Mouse (Mus musculus) lung, adult 2 months (tissue): ENCODE measurements at regions not wholly inside any gene's neighbourhood (a gene's known extent, or its start where the extent isn't known, plus 50 kb on each side); places are given as distances from the start of the nearest gene placed in this dataset.

Experiments used
- CTCF ChIP-seq: fragments of 200-500 bp; IDR thresholded peaks from 2 replicates; pipeline ENCODE4 v1.5.1; 2011; ENCODE audit warnings: mild to moderate bottlenecking, low read length, control low read depth; ENCODE audit not compliant: insufficient read depth
- POLR2A ChIP-seq: fragments of 200-500 bp; IDR thresholded peaks from 2 replicates; pipeline ENCODE4 v1.6.1; 2011; ENCODE audit warnings: low read depth, mild to moderate bottlenecking, control low read depth, low read length, borderline replicate concordance; ENCODE audit errors: extremely low read depth

- TF ChIP-seq POLR2A (no peak), CTCF (no peak)
These were observed 251.0 kb downstream of the Pros1 start for GRCm38 (mm10) chr16:63104938-63105714.
